Mouse (Mus musculus): ENCODE measurements around the gene Cyb561d2. TPM values are rescaled to one million over a fixed set of nuclear protein-coding genes. Genes with fewer than 3 reads are reported as not detected.

The Cyb561d2 gene
- polyA plus RNA-seq (2012; ENCODE audit: low replicate concordance) = 13.2 and 19.1 TPM in 2 replicates

GRCm38 (mm10) chr9:107541474-107542351 is at the start of gene Cyb561d2, which contains the start of gene Nprl2:
Gene Cyb561d2, minus strand, starts transcription at chr9:107542193.
Gene Nprl2, plus strand, starts transcription at chr9:107542226.

DNA sequence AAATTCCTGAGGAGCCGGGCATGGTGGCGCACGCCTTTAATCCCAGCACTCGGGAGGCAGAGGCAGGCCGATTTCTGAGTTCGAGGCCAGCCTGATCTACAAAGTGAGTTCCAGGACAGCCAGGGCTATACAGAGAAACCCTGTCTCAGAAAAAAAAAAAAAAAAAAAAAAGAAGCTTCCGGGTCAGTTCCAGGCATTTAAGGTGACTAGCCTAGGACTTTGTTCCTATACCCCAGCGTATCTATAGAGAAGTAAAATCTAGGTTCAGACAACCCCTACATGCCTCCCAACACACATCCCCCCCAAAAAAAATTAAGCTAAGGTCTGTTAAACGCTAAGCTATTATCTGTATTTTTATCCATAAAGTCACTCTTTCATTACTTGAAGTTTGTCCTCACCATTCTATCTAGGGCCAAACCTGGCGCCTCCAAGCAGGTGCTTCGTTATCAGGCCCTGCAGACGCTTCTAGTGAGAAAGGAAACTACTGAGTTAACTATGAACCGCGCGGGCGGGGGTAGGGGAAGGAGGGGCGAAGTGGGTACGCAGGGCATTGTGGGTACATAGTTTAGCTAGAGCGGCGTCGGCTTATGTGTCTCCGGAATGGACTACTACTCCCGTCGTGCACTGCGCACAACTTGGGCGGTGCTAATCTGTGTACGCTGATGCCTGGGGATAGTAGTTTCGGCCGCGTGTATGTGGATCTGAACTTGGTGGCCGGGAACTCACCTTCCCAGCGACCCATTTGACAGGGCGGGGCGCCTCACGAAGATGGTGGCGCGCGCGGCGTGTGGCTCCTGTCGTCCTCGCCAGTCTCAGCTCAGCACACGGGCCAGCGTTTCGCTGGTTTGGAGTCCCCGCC is 45.2 kb upstream of the Cyb561d2 start, which contains the start of gene Ifrd2:
Gene Ifrd2 (plus strand): TSS at position 669 of the 859 bp plus-strand sequence.

DNA sequence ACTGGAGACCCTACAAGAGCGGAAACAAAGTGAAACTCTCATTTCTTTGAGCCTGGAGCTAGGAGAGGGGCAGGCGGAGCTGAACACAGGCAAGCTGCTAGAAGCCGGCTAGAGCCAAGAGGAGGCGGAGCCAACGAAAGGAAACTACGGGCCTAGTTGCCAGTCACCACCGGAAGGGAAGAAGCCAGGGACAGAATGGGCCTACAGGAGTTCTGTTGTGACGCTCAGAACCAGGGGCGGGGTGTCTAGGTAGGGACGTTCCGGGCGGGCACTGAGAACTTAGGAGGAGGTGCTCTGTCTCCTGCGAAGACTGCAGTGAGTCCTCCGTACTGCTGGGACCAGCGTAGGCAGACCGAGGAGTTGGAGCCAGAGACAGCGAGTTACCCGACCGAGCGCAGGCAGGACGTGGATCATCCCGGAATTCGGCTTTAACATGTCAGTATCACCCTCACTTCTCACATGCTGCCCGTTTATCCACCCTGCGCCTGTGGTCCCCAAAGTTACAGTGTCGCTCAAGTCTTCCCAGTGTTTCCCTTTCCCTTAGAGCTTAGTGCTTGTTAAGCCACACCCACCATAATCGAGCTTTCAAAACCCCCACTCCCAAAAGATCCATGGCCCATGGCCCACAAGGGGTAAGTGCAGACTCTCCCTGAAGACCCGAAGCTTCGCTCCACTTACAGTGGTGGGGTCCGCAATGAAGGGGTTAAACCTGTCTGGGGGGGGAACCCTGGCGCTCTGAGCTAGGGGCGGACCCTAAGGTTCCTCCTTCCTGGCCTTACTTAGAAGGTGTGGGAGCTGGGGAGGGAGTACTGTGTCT is 38.7 kb upstream of the Cyb561d2 start, which contains the start of gene Hyal3:
Gene Hyal3 (plus strand): TSS at position 318 of the 817 bp plus-strand sequence.

DNA sequence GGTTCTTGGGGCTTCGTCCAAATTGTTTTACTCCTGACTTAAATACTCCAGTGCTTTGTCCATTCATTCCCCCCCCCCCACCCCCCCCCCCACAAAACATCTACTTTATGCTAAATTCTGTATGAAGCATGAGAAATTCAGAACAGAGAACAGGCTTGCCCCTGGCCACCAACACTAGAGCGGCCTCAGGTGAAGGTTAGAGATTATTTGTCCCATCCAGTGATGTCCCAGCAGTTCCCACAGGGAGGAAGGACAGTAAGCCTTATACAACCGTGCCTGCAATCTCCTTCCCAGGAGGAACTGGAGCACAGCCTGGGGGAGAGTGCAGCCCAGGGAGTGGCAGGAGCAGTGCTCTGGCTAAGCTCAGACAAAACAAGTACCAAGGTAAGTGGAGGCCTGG is 36.6 kb upstream of the Cyb561d2 start, which contains the start of gene Naa80:
Gene Naa80 (plus strand): TSS at position 301 of the 400 bp plus-strand sequence.

DNA sequence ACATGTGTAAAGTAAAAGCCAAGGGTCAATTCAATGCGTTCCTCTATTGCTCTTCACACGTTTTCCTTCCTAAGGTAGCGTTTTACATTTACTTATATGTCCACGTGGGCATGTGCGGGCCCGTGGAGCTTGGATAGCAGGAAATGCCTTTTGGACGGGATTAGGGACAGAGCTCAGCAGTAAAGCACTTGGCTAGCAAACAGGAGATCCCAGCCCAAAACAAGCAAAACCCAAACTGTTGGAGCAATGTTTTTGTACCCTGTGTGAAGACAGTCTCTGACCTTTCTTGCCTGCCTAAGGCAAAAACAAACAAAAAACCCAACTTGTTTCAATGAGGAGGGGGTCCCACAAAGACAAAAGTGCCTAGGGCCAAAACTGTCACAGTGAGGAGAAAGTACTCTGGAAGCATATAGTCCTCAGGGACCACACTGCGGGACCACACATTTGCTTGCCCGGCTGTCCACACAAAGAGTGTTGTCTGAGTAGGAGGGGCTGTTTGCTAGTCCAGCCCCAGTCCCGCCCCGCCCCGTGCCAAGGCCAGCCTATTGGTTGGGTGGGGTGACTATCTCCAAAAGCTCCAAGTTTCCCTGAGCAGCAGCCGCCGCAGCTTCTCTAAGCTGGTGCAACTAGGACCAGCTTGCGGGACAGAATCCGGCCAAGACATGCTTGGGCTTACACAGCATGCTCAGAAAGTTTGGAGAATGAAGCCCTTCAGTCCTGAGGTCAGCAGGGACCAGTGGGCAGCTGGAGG is 34.5 kb upstream of the Cyb561d2 start, which contains the start of gene Hyal1:
Gene Hyal1 (plus strand): TSS at position 571 of the 751 bp plus-strand sequence.

GRCm38 (mm10) chr9:107567702-107568319 is 25.8 kb upstream of the Cyb561d2 start, which contains the start of gene Hyal2:
Gene Hyal2, plus strand, starts transcription at chr9:107567945.

GRCm38 (mm10) chr9:107563029-107563581 is 21.1 kb upstream of the Cyb561d2 start, which contains the start of gene Tusc2:
Gene Tusc2, plus strand, starts transcription at chr9:107563255.

GRCm38 (mm10) chr9:107551117-107551889 is 9.3 kb upstream of the Cyb561d2 start, which contains the start of gene Rassf1:
Gene Rassf1, plus strand, starts transcription at chr9:107551555.

GRCm38 (mm10) chr9:107547026-107547425 is 5.0 kb upstream of the Cyb561d2 start, which contains the start of gene Zmynd10:
Gene Zmynd10, plus strand, starts transcription at chr9:107547298.

GRCm38 (mm10) chr9:107533791-107534407 is 8.1 kb downstream of the Cyb561d2 start, which contains the start of gene Tmem115:
Gene Tmem115, plus strand, starts transcription at chr9:107533945.

Other genes with a start within 250 kb of the Cyb561d2 start
- 40.6 and 47.8 TPM in 2 replicates for gene Cish, start 246.2 kb downstream of the Cyb561d2 start, polyA plus RNA-seq (2012; ENCODE audit: low replicate concordance)
- 4.1 and 4.5 TPM in 2 replicates for gene Hemk1, start 203.8 kb downstream of the Cyb561d2 start, polyA plus RNA-seq (2012; ENCODE audit: low replicate concordance)
- 0.07 TPM in 1 of 2 replicates, not detected in the other for gene 6430571L13Rik, start 201.6 kb downstream of the Cyb561d2 start, polyA plus RNA-seq (2012; ENCODE audit: low replicate concordance)
- gene Cacna2d2, start 142.6 kb downstream of the Cyb561d2 start, polyA plus RNA-seq (2012; ENCODE audit: low replicate concordance) = 0.28 and 4.1 TPM in 2 replicates
- 35.1 and 38.3 TPM in 2 replicates for gene Tmem115, start 8.2 kb downstream of the Cyb561d2 start, polyA plus RNA-seq (2012; ENCODE audit: low replicate concordance)
- gene Nprl2, start within 50 bp of the Cyb561d2 start, polyA plus RNA-seq (2012; ENCODE audit: low replicate concordance) = 0.42 and 1.4 TPM in 2 replicates
- gene Zmynd10, start 5.1 kb upstream of the Cyb561d2 start, polyA plus RNA-seq (2012; ENCODE audit: low replicate concordance) = 2.2 TPM in 1 of 2 replicates, not detected in the other
- 12.4 and 15.7 TPM in 2 replicates for gene Rassf1, start 9.4 kb upstream of the Cyb561d2 start, polyA plus RNA-seq (2012; ENCODE audit: low replicate concordance)
- gene Tusc2, start 21.1 kb upstream of the Cyb561d2 start, polyA plus RNA-seq (2012; ENCODE audit: low replicate concordance) = 39.9 and 55.8 TPM in 2 replicates
- gene Hyal2, start 25.8 kb upstream of the Cyb561d2 start, polyA plus RNA-seq (2012; ENCODE audit: low replicate concordance) = 67.5 and 96.1 TPM in 2 replicates
- 3.4 and 3.5 TPM in 2 replicates for gene Hyal1, start 34.7 kb upstream of the Cyb561d2 start, polyA plus RNA-seq (2012; ENCODE audit: low replicate concordance)
- gene Naa80, start 36.7 kb upstream of the Cyb561d2 start, polyA plus RNA-seq (2012; ENCODE audit: low replicate concordance) = 94.0 and 121 TPM in 2 replicates
- 1.1 TPM in 1 of 2 replicates, not detected in the other for gene Hyal3, start 38.6 kb upstream of the Cyb561d2 start, polyA plus RNA-seq (2012; ENCODE audit: low replicate concordance)
- gene Ifrd2, start 45.4 kb upstream of the Cyb561d2 start, polyA plus RNA-seq (2012; ENCODE audit: low replicate concordance) = 258 and 340 TPM in 2 replicates
- not detected in 2 replicates for gene Sema3b, start 67.0 kb upstream of the Cyb561d2 start, polyA plus RNA-seq (2012; ENCODE audit: low replicate concordance)
- 672 and 886 TPM in 2 replicates for gene Gnai2, start 93.2 kb upstream of the Cyb561d2 start, polyA plus RNA-seq (2012; ENCODE audit: low replicate concordance)
- gene Slc38a3, start 127.3 kb upstream of the Cyb561d2 start, polyA plus RNA-seq (2012; ENCODE audit: low replicate concordance) = not detected in 2 replicates
- gene Gnat1, start 137.5 kb upstream of the Cyb561d2 start, polyA plus RNA-seq (2012; ENCODE audit: low replicate concordance) = not detected in 2 replicates
- 7.2 and 12.4 TPM in 2 replicates for gene Sema3f, start 168.3 kb upstream of the Cyb561d2 start, polyA plus RNA-seq (2012; ENCODE audit: low replicate concordance)
- gene Rbm5, start 228.8 kb upstream of the Cyb561d2 start, polyA plus RNA-seq (2012; ENCODE audit: low replicate concordance) = 23.3 and 38.8 TPM in 2 replicates

Measured in leukemia stem cell, adult 10-12 weeks (primary cell).